Mouse (Mus musculus) hindbrain, postnatal 0 days (tissue): Measurements from ENCODE around the gene Tmem119. TPM values are rescaled to one million over a fixed set of nuclear protein-coding genes. Genes with fewer than 3 reads are reported as not detected.

Experiments used
- ATAC-seq: fragments of 200-750 bp; cut with Nextera tagmentation; 2 replicates; pipeline ENCODE4 v1.8.0; 2017; ENCODE audit warnings: mild to moderate bottlenecking, moderate TSS enrichment, moderate library complexity
- DNase-seq: peaks from one replicate; pipeline ENCODE4 v3.0.0-alpha.2; 2015; ENCODE audit warnings: low spot score
- H3K27ac ChIP-seq: fragments of 300-500 bp; sonication (generic); 2 replicates; pipeline ENCODE4 v1.5.1; 2014; ENCODE audit warnings: mild to moderate bottlenecking
- H3K27me3 ChIP-seq: fragments of 300-500 bp; sonication (generic); 2 replicates; pipeline ENCODE4 v1.6.1; 2014; ENCODE audit warnings: low read length, mixed read lengths; ENCODE audit not compliant: insufficient read depth
- H3K36me3 ChIP-seq: fragments of 300-500 bp; sonication (generic); 2 replicates; pipeline ENCODE4 v1.6.1; 2014; ENCODE audit warnings: low read length, mixed read lengths; ENCODE audit not compliant: insufficient read depth
- H3K4me1 ChIP-seq: fragments of 300-500 bp; sonication (generic); 2 replicates; pipeline ENCODE4 v1.6.1; 2014; ENCODE audit warnings: antibody characterized with exemption, low read length, mixed read lengths; ENCODE audit not compliant: insufficient read depth
- H3K4me2 ChIP-seq: fragments of 300-500 bp; sonication (generic); 2 replicates; pipeline ENCODE4 v1.6.1; 2014; ENCODE audit warnings: low read depth, mild to moderate bottlenecking, low read length, moderate library complexity, mixed read lengths
- H3K4me3 ChIP-seq: fragments of 300-500 bp; sonication (generic); 2 replicates; pipeline ENCODE4 v1.5.1; 2014; ENCODE audit warnings: low read length
- H3K9ac ChIP-seq: fragments of 300-500 bp; sonication (generic); replicated peaks from 2 replicates; pipeline ENCODE4 v1.6.1; 2014; ENCODE audit warnings: mild to moderate bottlenecking, low read length, moderate library complexity, mixed read lengths
- H3K9me3 ChIP-seq: fragments of 300-500 bp; sonication (generic); 2 replicates; pipeline ENCODE4 v1.6.1; 2016; ENCODE audit warnings: low read length, mixed read lengths
- CTCF ChIP-seq: IDR thresholded peaks from 2 replicates; pipeline ENCODE4 v1.5.1; 2016; ENCODE audit warnings: antibody characterized with exemption, control low read depth, low read depth
- WGBS: fragments of 180-500 bp; shearing (Covaris S2); extraction: QIAGEN DNeasy Blood & Tissue Kit; methylation state at CpG from one replicate; pipeline ENCODE4 v1.1.7; 2014; 5-methylcytosine and 5-hydroxymethylcytosine counted together
- polyA plus RNA-seq: library from polyadenylated mRNA; unstranded; fragments of >200 nt; fragmentation: Nextera tagmentation; extraction: Ambion mirVana; gene quantifications from 2 replicates; pipeline ENCODE4 v1.2.1, GENCODE M21; 2015
- total RNA-seq: library from RNA; depleted of rRNA; stranded (reverse); fragments of >200 nt; gene quantifications from 2 replicates; pipeline ENCODE4 v1.2.3, GENCODE M21; 2014

Gene Tmem119
- total and polyA plus RNA-seq, 2 experiments from 2014 or later, result 7.6 to 9.2 TPM

- Histone ChIP-seq H3K4me1 (no peaks in the 10 kb centered on the region), H3K4me3 (no peak overlapping the region), H3K36me3 (no peaks in the 10 kb centered on the region), H3K9me3 (no peaks in the 10 kb centered on the region), H3K9ac (no peak overlapping the region), H3K27ac (no peak overlapping the region), H3K4me2 (no peak overlapping the region), H3K27me3 (no peaks in the 10 kb centered on the region)
- ATAC-seq, result no peak
- no peak for TF ChIP-seq CTCF
- no peak for DNase-seq
- 81% methylated on average over 3 of the region's 3 CpGs for WGBS
These were observed 31.4 kb upstream of the Tmem119 start for GRCm38 (mm10) chr5:113831741-113832140.

- WGBS, result 89% methylated on average over 5 of the region's 5 CpGs
- Histone ChIP-seq H3K4me1 (no peaks in the 10 kb centered on the region), H3K4me2 (no peak overlapping the region), H3K27ac (no peak overlapping the region), H3K36me3 (no peaks in the 10 kb centered on the region), H3K9ac (no peak overlapping the region), H3K27me3 (no peaks in the 10 kb centered on the region), H3K4me3 (no peak overlapping the region), H3K9me3 (no peaks in the 10 kb centered on the region)
- TF ChIP-seq CTCF, result no peak
- ATAC-seq (no peak), DNase-seq (no peak)
These were observed 30.5 kb upstream of the Tmem119 start for GRCm38 (mm10) chr5:113830796-113831195.

GRCm38 (mm10) chr5:113830292-113830643 is 30.0 kb upstream of the Tmem119 start:
- Histone ChIP-seq H3K4me1 (no peaks in the 10 kb centered on the region), H3K27ac (no peak overlapping the region), H3K36me3 (no peaks in the 10 kb centered on the region), H3K4me2 (no peak overlapping the region), H3K9me3 (no peaks in the 10 kb centered on the region), H3K9ac (no peak overlapping the region), H3K4me3 (no peak overlapping the region), H3K27me3 (no peaks in the 10 kb centered on the region)
- no peak for DNase-seq
- no peak for TF ChIP-seq CTCF
- 67% methylated on average over 10 of the region's 10 CpGs for WGBS
- no peak for ATAC-seq

GRCm38 (mm10) chr5:113829566-113830291 is 29.4 kb upstream of the Tmem119 start:
- DNase-seq (no peak), ATAC-seq (no peak)
- H3K4me2 ChIP-seq, result no peak overlapping the region
- no peak for TF ChIP-seq CTCF
- no peaks in the 10 kb centered on the region for H3K4me1 ChIP-seq
- H3K4me3 ChIP-seq, result no peak overlapping the region
- no peak overlapping the region for H3K27ac ChIP-seq
- H3K36me3 ChIP-seq, result no peaks in the 10 kb centered on the region
- no peaks in the 10 kb centered on the region for H3K27me3 ChIP-seq
- 78% methylated on average over 7 of the region's 7 CpGs for WGBS
- no peak overlapping the region for H3K9ac ChIP-seq
- no peaks in the 10 kb centered on the region for H3K9me3 ChIP-seq

- H3K27ac ChIP-seq, result no peak overlapping the region
- WGBS, result 64% methylated on average over 7 of the region's 7 CpGs
- ATAC-seq (no peak), DNase-seq (no peak)
- H3K27me3 ChIP-seq, result no peaks in the 10 kb centered on the region
- H3K9ac ChIP-seq, result no peak overlapping the region
- TF ChIP-seq CTCF, result no peak
- no peaks in the 10 kb centered on the region for H3K4me1 ChIP-seq
- H3K4me3 ChIP-seq, result no peak overlapping the region
- H3K4me2 ChIP-seq, result no peak overlapping the region
- H3K9me3 ChIP-seq, result no peaks in the 10 kb centered on the region
- H3K36me3 ChIP-seq, result no peaks in the 10 kb centered on the region
These were observed 28.2 kb upstream of the Tmem119 start for GRCm38 (mm10) chr5:113828481-113828880.

- Histone ChIP-seq H3K4me3 (no peak overlapping the region), H3K27ac (no peak overlapping the region), H3K4me1 (no peaks in the 10 kb centered on the region), H3K27me3 (no peaks in the 10 kb centered on the region), H3K36me3 (no peaks in the 10 kb centered on the region), H3K9me3 (no peaks in the 10 kb centered on the region), H3K4me2 (no peak overlapping the region), H3K9ac (no peak overlapping the region)
- no peak for ATAC-seq
- no peak for TF ChIP-seq CTCF
- 45% methylated on average over 4 of the region's 4 CpGs for WGBS
- DNase-seq, result no peak
These were observed 27.7 kb upstream of the Tmem119 start for GRCm38 (mm10) chr5:113827991-113828411.

GRCm38 (mm10) chr5:113826619-113827018 is 26.3 kb upstream of the Tmem119 start:
- Histone ChIP-seq H3K4me2 (no peak overlapping the region), H3K4me1 (no peaks in the 10 kb centered on the region), H3K9ac (no peak overlapping the region), H3K27ac (no peak overlapping the region), H3K36me3 (no peaks in the 10 kb centered on the region), H3K4me3 (no peak overlapping the region), H3K27me3 (no peaks in the 10 kb centered on the region), H3K9me3 (no peaks in the 10 kb centered on the region)
- 94% methylated on average over 4 of the region's 4 CpGs for WGBS
- no peak for TF ChIP-seq CTCF
- ATAC-seq (no peak), DNase-seq (no peak)
